Mouse (Mus musculus): ENCODE measurements around the gene Atp8a2. TPM values are rescaled to one million over a fixed set of nuclear protein-coding genes. Genes with fewer than 3 reads are reported as not detected.

Atp8a2 gene
- polyA plus RNA-seq, 1 experiment from 2014 or later: 7.4 TPM

- Histone ChIP-seq H3K4me1 (ENCODE audit: control insufficient read depth, insufficient read depth, low read length) (peaks cover 2% of the 10 kb centered on the region; the same call in 1 of the 2 replicates), H3K27me3 (ENCODE audit: control insufficient read depth, insufficient read depth, low read length) (no peaks in the 10 kb centered on the region), H3K4me3 (ENCODE audit: low read depth, low read length) (no peak overlapping the region), H3K36me3 (ENCODE audit: control insufficient read depth, insufficient read depth, low read length) (no peaks in the 10 kb centered on the region), H3K4me2 (no peak overlapping the region), H3K9me3 (ENCODE audit: control insufficient read depth, low read length) (no peaks in the 10 kb centered on the region), H3K9ac (ENCODE audit: low read length) (no peak overlapping the region), H3K27ac (ENCODE audit: low read depth, low read length) (no peak overlapping the region)
- 53% methylated on average over 5 of the region's 5 CpGs for WGBS
- DNase-seq (ENCODE audit: low spot score, missing footprints): no peak
- peak; percentile 86 for ATAC-seq (ENCODE audit: low FRiP score)
Measured at GRCm38 (mm10) chr14:59641856-59642255, 555.1 kb downstream of the Atp8a2 start.

GRCm38 (mm10) chr14:59638906-59639703 lies 557.9 kb downstream of the Atp8a2 start:
- H3K4me1 ChIP-seq (ENCODE audit: control insufficient read depth, insufficient read depth, low read length): peaks cover 2% of the 10 kb centered on the region; the same call in 1 of the 2 replicates
- no peaks in the 10 kb centered on the region for H3K36me3 ChIP-seq (ENCODE audit: control insufficient read depth, insufficient read depth, low read length)
- no peaks in the 10 kb centered on the region for H3K27me3 ChIP-seq (ENCODE audit: control insufficient read depth, insufficient read depth, low read length)
- H3K4me3 ChIP-seq (ENCODE audit: low read depth, low read length): no peak overlapping the region
- no peak overlapping the region for H3K9ac ChIP-seq (ENCODE audit: low read length)
- WGBS: 63% methylated on average over 7 of the region's 7 CpGs
- H3K27ac ChIP-seq (ENCODE audit: low read depth, low read length): no peak overlapping the region
- H3K4me2 ChIP-seq: no peak overlapping the region
- no peaks in the 10 kb centered on the region for H3K9me3 ChIP-seq (ENCODE audit: control insufficient read depth, low read length)
- ATAC-seq (ENCODE audit: low FRiP score): no peak
- DNase-seq (ENCODE audit: low spot score, missing footprints): peak; percentile 78

DNA sequence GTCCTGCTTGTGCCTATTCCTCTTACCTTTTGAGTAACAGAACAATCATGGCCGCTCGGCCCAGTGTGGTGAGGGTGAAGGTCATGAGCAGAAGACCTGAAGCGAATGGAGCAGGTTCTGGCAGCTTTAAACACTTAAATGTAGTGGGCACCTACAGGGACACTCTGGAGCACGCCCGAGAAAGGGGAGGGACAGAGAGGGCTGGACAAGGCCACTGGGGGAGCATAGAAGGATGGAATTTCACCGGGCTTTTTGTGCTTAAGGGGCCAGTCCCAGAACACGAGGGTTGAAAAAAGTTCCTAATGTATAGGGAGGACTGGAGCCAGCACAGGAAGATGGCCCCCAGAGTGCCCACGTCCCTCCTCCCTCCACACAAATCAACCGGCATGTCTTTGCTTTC lies 563.0 kb downstream of the Atp8a2 start:
- Histone ChIP-seq H3K4me2 (no peak overlapping the region), H3K4me1 (ENCODE audit: control insufficient read depth, insufficient read depth, low read length) (no peaks in the 10 kb centered on the region), H3K9ac (ENCODE audit: low read length) (no peak overlapping the region), H3K36me3 (ENCODE audit: control insufficient read depth, insufficient read depth, low read length) (no peaks in the 10 kb centered on the region), H3K27ac (ENCODE audit: low read depth, low read length) (no peak overlapping the region), H3K4me3 (ENCODE audit: low read depth, low read length) (no peak overlapping the region), H3K27me3 (ENCODE audit: control insufficient read depth, insufficient read depth, low read length) (no peaks in the 10 kb centered on the region), H3K9me3 (ENCODE audit: control insufficient read depth, low read length) (no peaks in the 10 kb centered on the region)
- ATAC-seq (ENCODE audit: low FRiP score) (no peak), DNase-seq (ENCODE audit: low spot score, missing footprints) (peak; percentile 67)
- 80% methylated on average over 9 of the region's 9 CpGs for WGBS

DNA sequence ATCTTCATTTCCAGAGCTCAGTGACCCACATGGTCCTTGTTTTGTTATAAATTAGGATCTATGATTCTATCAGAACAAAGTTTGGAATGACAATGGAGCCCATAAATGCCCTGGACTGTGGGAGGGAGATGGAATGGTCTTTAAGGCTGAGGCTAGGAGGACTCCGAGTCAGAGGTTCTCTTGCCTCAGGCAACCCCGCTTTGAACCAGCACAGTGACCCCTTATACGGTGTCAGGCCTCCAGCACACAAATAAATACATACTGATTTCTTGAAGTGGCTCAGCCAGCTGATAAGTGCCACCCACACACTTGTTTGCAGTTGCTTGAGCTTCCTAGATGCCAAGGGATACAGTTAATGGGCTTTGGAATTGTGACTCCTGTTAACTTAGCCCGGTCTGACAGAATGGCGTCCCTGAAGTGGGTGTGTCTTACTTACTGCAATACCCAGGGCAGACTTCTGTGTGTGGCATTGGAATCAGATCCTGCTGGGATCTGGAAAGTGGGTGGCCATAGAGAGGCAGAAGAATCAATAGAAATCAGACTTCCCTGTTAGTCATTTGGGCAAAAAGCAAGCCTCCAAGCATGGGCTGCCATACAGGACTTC lies 563.6 kb downstream of the Atp8a2 start:
- no peaks in the 10 kb centered on the region for H3K4me1 ChIP-seq (ENCODE audit: control insufficient read depth, insufficient read depth, low read length)
- H3K9ac ChIP-seq (ENCODE audit: low read length): no peak overlapping the region
- ATAC-seq (ENCODE audit: low FRiP score): no peak
- 87% methylated on average over 5 of the region's 5 CpGs for WGBS
- H3K4me3 ChIP-seq (ENCODE audit: low read depth, low read length): no peak overlapping the region
- peak; percentile 51 for DNase-seq (ENCODE audit: low spot score, missing footprints)
- H3K9me3 ChIP-seq (ENCODE audit: control insufficient read depth, low read length): no peaks in the 10 kb centered on the region
- no peak overlapping the region for H3K27ac ChIP-seq (ENCODE audit: low read depth, low read length)
- H3K27me3 ChIP-seq (ENCODE audit: control insufficient read depth, insufficient read depth, low read length): no peaks in the 10 kb centered on the region
- H3K36me3 ChIP-seq (ENCODE audit: control insufficient read depth, insufficient read depth, low read length): no peaks in the 10 kb centered on the region
- no peak overlapping the region for H3K4me2 ChIP-seq

DNA sequence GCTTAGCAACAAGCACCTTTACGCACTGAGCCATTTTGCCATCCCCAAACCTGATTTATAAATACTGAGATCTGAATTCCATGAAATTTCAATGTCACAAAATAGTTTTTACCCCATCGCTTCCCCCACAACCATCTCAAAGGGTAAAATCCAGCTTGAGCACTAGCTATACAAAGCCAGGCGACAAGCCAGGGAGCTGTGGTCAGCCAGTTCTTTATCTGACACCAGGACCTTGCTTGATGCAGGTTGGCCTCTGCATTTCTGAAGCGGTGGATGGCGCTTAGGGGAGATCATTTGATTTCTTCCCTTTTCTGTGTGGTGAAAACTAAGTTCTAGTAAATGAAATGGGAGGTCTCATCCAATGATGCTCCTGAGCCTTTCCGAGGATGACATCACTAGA lies 564.9 kb downstream of the Atp8a2 start:
- H3K4me3 ChIP-seq (ENCODE audit: low read depth, low read length): no peak overlapping the region
- no peaks in the 10 kb centered on the region for H3K9me3 ChIP-seq (ENCODE audit: control insufficient read depth, low read length)
- no peaks in the 10 kb centered on the region for H3K36me3 ChIP-seq (ENCODE audit: control insufficient read depth, insufficient read depth, low read length)
- no peak overlapping the region for H3K9ac ChIP-seq (ENCODE audit: low read length)
- peak; percentile 19 for DNase-seq (ENCODE audit: low spot score, missing footprints)
- peaks cover 4% of the 10 kb centered on the region; the same call in 1 of the 2 replicates for H3K27me3 ChIP-seq (ENCODE audit: control insufficient read depth, insufficient read depth, low read length)
- H3K4me2 ChIP-seq: no peak overlapping the region
- no peak overlapping the region for H3K27ac ChIP-seq (ENCODE audit: low read depth, low read length)
- WGBS: 89% methylated on average over 6 of the region's 6 CpGs
- ATAC-seq (ENCODE audit: low FRiP score): no peak
- H3K4me1 ChIP-seq (ENCODE audit: control insufficient read depth, insufficient read depth, low read length): peaks cover 4% of the 10 kb centered on the region; the same call in 1 of the 2 replicates

DNA sequence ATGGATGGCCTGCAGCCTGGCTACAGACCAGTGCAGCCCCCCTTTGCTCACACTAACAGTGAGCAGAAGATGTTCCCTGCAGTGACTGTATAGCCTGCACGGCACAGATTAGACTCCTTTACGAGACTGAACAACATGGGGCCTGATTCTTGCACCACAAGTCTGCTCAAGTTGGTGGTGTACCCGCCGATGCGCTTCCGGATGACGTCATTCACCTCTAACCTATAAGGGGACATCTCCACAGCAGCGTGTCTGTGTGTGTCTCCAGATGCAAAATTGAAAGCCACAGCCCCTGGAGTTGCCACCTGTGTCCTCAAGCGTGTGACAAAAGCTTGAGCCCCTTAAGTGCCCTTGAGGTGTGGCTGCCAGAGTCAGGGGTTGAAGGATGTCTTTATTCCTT lies 566.9 kb downstream of the Atp8a2 start:
- Histone ChIP-seq H3K4me3 (ENCODE audit: low read depth, low read length) (no peak overlapping the region), H3K27me3 (ENCODE audit: control insufficient read depth, insufficient read depth, low read length) (peaks cover 9% of the 10 kb centered on the region), H3K36me3 (ENCODE audit: control insufficient read depth, insufficient read depth, low read length) (no peaks in the 10 kb centered on the region), H3K9ac (ENCODE audit: low read length) (no peak overlapping the region), H3K4me1 (ENCODE audit: control insufficient read depth, insufficient read depth, low read length) (peaks cover 8% of the 10 kb centered on the region), H3K4me2 (no peak overlapping the region), H3K27ac (ENCODE audit: low read depth, low read length) (no peak overlapping the region), H3K9me3 (ENCODE audit: control insufficient read depth, low read length) (no peaks in the 10 kb centered on the region)
- DNase-seq (ENCODE audit: low spot score, missing footprints) (no peak), ATAC-seq (ENCODE audit: low FRiP score) (no peak)
- WGBS: 89% methylated on average over 9 of the region's 9 CpGs

GRCm38 (mm10) chr14:59629308-59629707 lies 567.7 kb downstream of the Atp8a2 start:
- H3K4me1 ChIP-seq (ENCODE audit: control insufficient read depth, insufficient read depth, low read length): peaks cover 10% of the 10 kb centered on the region
- DNase-seq (ENCODE audit: low spot score, missing footprints): peak; percentile 21
- peaks cover 13% of the 10 kb centered on the region for H3K27me3 ChIP-seq (ENCODE audit: control insufficient read depth, insufficient read depth, low read length)
- WGBS: 92% methylated on average over 15 of the region's 15 CpGs
- no peaks in the 10 kb centered on the region for H3K9me3 ChIP-seq (ENCODE audit: control insufficient read depth, low read length)
- ATAC-seq (ENCODE audit: low FRiP score): no peak
- H3K4me2 ChIP-seq: no peak overlapping the region
- no peak overlapping the region for H3K4me3 ChIP-seq (ENCODE audit: low read depth, low read length)
- no peaks in the 10 kb centered on the region for H3K36me3 ChIP-seq (ENCODE audit: control insufficient read depth, insufficient read depth, low read length)
- no peak overlapping the region for H3K9ac ChIP-seq (ENCODE audit: low read length)
- no peak overlapping the region for H3K27ac ChIP-seq (ENCODE audit: low read depth, low read length)

DNA sequence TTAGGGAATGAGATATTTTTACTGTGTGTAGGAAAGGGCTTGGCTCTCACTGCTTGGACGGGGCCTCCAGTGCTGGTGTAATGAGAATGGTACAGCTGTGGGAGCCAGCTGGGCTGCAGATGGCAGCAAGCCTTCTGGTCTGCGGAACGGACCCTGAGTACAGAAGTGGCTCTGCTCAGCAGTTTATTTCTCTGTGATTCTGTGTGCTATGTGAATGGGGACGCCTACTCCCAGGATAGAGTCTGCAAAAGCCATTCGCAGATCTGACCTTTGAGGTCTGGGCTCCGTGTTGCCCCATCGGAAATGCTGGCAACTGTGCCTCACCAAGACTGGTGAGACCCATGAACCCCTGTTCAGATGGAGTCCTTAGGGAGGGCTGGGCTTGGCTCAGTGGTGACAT lies 569.2 kb downstream of the Atp8a2 start:
- H3K4me2 ChIP-seq: no peak overlapping the region
- H3K4me3 ChIP-seq (ENCODE audit: low read depth, low read length): peak overlapping the region; percentile 55; the same call in 1 of the 2 replicates
- H3K27me3 ChIP-seq (ENCODE audit: control insufficient read depth, insufficient read depth, low read length): peaks cover 18% of the 10 kb centered on the region
- WGBS: 45% methylated on average over 7 of the region's 7 CpGs
- ATAC-seq (ENCODE audit: low FRiP score) (no peak), DNase-seq (ENCODE audit: low spot score, missing footprints) (peak; percentile 85)
- no peak overlapping the region for H3K9ac ChIP-seq (ENCODE audit: low read length)
- no peak overlapping the region for H3K27ac ChIP-seq (ENCODE audit: low read depth, low read length)
- no peaks in the 10 kb centered on the region for H3K9me3 ChIP-seq (ENCODE audit: control insufficient read depth, low read length)
- peaks cover 10% of the 10 kb centered on the region for H3K4me1 ChIP-seq (ENCODE audit: control insufficient read depth, insufficient read depth, low read length)
- H3K36me3 ChIP-seq (ENCODE audit: control insufficient read depth, insufficient read depth, low read length): no peaks in the 10 kb centered on the region

DNA sequence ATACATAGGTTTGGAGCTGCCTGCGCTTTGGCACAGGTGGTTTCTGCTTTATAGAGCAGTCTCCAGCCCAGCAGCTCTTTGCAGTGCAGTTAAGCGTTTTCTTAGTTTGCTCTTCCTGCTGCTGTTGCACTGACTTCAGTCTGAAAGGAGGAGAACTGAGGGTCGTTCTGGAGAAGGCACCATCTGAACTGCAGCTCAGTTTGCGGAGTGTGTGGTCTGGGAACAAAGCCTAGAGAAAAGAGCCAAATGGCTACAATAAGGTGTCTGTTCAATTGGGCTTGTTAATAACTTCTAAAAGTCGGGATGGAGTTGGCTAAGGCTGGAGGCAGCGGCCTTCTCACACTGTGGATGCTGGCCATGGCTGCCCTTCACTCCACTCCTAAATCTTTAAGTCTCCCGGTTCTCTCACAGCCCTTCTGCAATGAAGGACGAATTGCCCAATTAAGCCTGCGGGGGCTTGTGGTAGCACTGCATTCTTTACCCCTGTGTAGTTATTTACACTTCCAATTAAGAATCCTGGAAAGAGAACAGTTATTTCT lies 569.8 kb downstream of the Atp8a2 start:
- H3K4me3 ChIP-seq (ENCODE audit: low read depth, low read length): peak overlapping the region; percentile 55
- DNase-seq (ENCODE audit: low spot score, missing footprints) (peak; percentile 84), ATAC-seq (ENCODE audit: low FRiP score) (no peak)
- H3K9me3 ChIP-seq (ENCODE audit: control insufficient read depth, low read length): no peaks in the 10 kb centered on the region
- H3K9ac ChIP-seq (ENCODE audit: low read length): no peak overlapping the region
- no peaks in the 10 kb centered on the region for H3K36me3 ChIP-seq (ENCODE audit: control insufficient read depth, insufficient read depth, low read length)
- WGBS: 32% methylated on average over 9 of the region's 9 CpGs
- H3K4me1 ChIP-seq (ENCODE audit: control insufficient read depth, insufficient read depth, low read length): peaks cover 10% of the 10 kb centered on the region
- no peak overlapping the region for H3K27ac ChIP-seq (ENCODE audit: low read depth, low read length)
- H3K4me2 ChIP-seq: peak overlapping the region; percentile 72
- peaks cover 18% of the 10 kb centered on the region for H3K27me3 ChIP-seq (ENCODE audit: control insufficient read depth, insufficient read depth, low read length)

All from midbrain, embryonic 11.5 days (tissue).